Mouse (Mus musculus) lung, adult 2 months (tissue): ENCODE measurements around the gene Tnrc6a.

Experiments
- CTCF ChIP-seq: fragments of 200-500 bp; IDR thresholded peaks from 2 replicates; pipeline ENCODE4 v1.5.1; 2011; ENCODE audit warnings: mild to moderate bottlenecking, low read length, control low read depth; ENCODE audit not compliant: insufficient read depth
- POLR2A ChIP-seq: fragments of 200-500 bp; IDR thresholded peaks from 2 replicates; pipeline ENCODE4 v1.6.1; 2011; ENCODE audit warnings: low read depth, mild to moderate bottlenecking, control low read depth, low read length, borderline replicate concordance; ENCODE audit errors: extremely low read depth

DNA sequence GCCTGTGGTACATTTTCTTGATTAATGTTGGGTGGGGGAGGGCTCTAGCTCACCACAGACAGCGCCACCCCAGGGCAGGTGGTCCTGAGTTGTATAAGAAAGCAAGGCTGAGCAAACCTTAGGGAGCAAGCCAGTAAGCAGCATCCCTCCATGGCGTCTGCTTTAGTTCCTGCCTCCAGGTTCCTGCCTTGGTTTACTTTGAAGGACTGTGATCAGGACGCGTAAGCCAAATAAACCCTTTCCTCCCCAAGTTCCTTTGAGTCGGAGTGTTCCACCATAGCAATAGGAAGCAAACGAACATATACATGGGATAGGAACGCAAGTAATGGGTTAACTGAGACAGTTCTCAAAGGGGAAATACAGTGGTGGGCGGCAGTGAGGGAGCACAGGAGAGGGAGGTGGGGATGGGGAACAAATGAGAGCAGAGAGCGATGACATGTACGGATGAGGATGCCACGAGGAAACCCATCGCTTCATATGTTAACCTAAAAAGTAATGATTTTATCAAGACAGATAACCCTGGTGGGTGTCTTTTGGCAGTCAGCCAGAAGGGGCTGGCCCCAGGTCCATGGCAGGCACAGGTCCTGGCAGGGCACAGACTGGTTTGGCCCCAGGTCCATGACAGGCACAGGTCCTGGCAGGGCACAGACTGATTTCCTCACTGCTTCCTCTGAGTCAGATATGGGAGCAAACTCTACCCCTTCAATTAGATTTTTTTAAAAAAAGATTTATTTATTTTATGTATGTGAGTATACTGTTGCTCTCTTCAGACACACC lies 27.2 kb upstream of the Tnrc6a start:
- no peak for TF ChIP-seq CTCF
- TF ChIP-seq POLR2A: no peak
